Mouse (Mus musculus) lung, postnatal 0 days (tissue): ENCODE measurements at regions not wholly inside any gene's neighbourhood (a gene's known extent, or its start where the extent isn't known, plus 50 kb on each side); places are given as distances from the start of the nearest gene placed in this dataset.

ENCODE experiments used
- CTCF ChIP-seq: IDR thresholded peaks from 2 replicates; pipeline ENCODE4 v1.5.1; 2016; ENCODE audit warnings: antibody characterized with exemption, mild to moderate bottlenecking
- EP300 ChIP-seq: IDR thresholded peaks from 2 replicates; pipeline ENCODE4 v1.6.1; 2016; ENCODE audit warnings: antibody characterized with exemption, mild to moderate bottlenecking, control low read depth

- TF ChIP-seq CTCF (no peak), EP300 (no peak)
Observed at GRCm38 (mm10) chr8:56407267-56407666, 112.9 kb downstream of the Hpgd start.
